Mouse (Mus musculus) regulatory T cell (primary cell): ENCODE measurements at regions not wholly inside any gene's neighbourhood (a gene's known extent, or its start where the extent isn't known, plus 50 kb on each side); places are given as distances from the start of the nearest gene placed in this dataset.
"Not testable (repeated sequence)": the region's sequence is repeated elsewhere in the genome, so short reads cannot be mapped to it uniquely, and the experiment has no call there.

Experiments used
- in situ Hi-C: fragments of 300-600 bp; cut with MboI, MseI; formaldehyde crosslinking; loops from one replicate; pipeline ENCODE4 v1.15.1; 2025; ENCODE audit warnings: high pct_unique_total_duplicates

DNA sequence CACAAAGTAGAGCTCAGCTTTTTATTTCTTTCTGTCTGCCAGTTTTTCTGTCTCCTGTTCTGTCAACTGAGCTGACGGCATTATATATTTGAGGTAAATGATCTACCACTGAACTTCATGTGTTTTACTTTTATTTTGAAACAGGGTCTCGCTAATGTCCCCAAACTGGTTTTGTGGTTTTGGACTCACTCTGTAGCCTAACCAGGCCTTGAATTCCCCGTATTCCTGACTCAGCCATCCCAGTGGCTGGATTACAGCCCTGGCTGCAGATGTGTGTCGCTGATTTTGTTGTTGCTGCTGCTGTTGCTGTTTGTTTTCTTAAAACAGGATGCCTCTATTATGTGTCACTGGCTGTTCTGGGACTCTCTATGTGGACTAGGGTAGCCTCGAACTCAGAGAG is 317.3 kb upstream of the Irx1 start:
- in situ Hi-C loops = loop anchor here (10.0 kb wide), 1 partner anchor 204 kb away; no protein-coding TSS in a partner anchor

DNA sequence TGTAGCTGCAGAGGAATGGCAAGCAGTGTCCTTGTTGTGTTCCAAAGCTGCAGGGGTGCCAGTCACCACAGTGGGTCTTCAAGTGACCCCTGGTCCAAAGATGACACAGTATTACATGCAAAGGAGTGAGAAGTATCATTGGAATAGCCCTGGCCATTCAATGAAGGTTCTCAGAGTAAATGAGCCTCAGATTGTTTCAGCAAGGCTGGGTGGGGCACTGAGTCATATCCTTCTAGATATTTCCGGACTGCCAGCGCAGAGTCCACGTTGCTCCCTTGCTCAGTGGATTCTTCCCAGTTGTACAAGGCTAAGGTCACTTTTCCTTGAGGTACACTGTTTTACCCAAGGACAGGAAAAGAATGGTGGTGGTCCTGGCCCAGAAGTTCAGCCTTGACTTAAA is 319.2 kb upstream of the Irx1 start:
- in situ Hi-C loops = loop anchor here (10.0 kb wide), 1 partner anchor 202 kb away; no protein-coding TSS in a partner anchor

DNA sequence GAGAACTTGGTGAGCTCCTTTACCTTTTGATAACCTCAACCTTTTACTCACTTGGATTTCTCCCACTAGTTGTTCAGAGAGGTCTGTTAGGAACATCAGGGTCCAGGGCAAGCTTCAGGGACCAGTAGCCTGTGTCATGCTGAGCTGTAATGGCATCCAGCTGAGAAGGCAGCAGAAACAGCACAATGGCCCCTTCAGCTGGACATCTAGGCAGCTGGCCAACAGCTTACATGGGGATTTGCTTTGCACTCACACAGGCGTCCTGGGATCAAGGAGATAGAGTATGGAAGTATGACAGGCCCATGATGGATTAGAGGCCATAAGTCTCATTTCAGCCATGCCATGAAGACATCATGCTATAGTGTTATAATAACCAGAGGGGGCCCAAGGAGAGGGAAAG is 320.2 kb upstream of the Irx1 start:
- in situ Hi-C loops = loop anchor here (10.0 kb wide), 1 partner anchor 201 kb away; no protein-coding TSS in a partner anchor

- in situ Hi-C loops = loop anchor here (10.0 kb wide), 1 partner anchor 198 kb away; no protein-coding TSS in a partner anchor
These were observed 322.8 kb upstream of the Irx1 start for GRCm38 (mm10) chr13:72286301-72286700.

GRCm38 (mm10) chr13:72288381-72289092 is 325.0 kb upstream of the Irx1 start:
- in situ Hi-C loops = loop anchor here (10.0 kb wide), 1 partner anchor 196 kb away; no protein-coding TSS in a partner anchor

GRCm38 (mm10) chr13:72289093-72289501 is 325.6 kb upstream of the Irx1 start:
- in situ Hi-C loops = loop anchor here (10.0 kb wide), 1 partner anchor 196 kb away; no protein-coding TSS in a partner anchor

GRCm38 (mm10) chr13:72292361-72292760 is 328.8 kb upstream of the Irx1 start:
- in situ Hi-C loops = no loop called here

- in situ Hi-C loops = no loop called here
These were observed 329.7 kb upstream of the Irx1 start for GRCm38 (mm10) chr13:72293059-72293694.

DNA sequence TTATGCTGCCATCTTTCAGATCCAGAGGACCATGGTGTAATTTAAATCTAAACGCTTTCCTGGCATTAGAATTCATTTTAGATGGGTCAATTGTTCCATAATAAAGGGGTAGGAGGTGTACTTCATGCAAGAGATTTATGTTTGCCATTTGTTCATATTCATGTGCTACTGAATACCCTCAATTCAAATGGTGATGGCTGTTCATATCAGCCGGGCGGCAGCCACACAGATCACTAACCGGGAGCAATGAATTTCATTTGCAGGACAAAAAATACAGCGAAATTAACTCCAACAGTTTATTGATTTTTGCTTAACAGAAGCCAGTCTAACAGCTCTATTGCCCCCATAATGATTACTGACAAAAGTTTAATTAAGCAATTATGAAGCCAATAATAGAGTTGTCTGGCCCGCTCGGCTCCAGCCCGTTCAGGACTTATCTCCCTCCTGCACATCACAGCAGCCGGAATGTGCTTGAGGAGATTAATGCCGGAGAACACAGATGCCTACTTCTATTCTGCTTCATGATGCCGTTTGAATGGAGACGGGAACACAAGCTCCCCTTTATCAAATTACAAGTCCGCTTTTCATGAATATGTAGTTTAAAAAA is 330.3 kb upstream of the Irx2 start:
- in situ Hi-C loops = no loop called here

DNA sequence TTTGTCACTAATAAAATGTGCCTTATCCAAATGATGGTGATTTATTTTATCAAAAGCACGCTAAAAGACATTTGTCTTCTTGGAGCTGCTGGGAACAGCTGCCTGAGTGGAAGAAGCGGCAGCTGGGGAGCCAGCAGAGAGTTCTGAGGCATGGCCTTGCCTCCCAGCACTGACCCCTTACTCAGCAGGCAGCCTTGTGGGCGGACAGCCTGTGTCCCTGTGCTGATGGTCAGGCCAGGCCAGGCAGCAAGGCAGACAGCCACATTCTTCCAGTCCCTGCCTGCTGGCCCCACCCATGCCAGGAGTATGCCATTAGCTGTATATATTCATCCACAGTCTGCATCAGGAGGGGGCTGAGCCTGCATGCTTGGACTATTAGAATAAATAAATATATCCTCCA is 329.0 kb upstream of the Irx2 start:
- in situ Hi-C loops = loop anchor here (10.0 kb wide), 1 partner anchor 845 kb away; no protein-coding TSS in a partner anchor

GRCm38 (mm10) chr13:72301114-72301513 is 327.5 kb upstream of the Irx2 start:
- in situ Hi-C loops = loop anchor here (10.0 kb wide), 1 partner anchor 846 kb away; no protein-coding TSS in a partner anchor

DNA sequence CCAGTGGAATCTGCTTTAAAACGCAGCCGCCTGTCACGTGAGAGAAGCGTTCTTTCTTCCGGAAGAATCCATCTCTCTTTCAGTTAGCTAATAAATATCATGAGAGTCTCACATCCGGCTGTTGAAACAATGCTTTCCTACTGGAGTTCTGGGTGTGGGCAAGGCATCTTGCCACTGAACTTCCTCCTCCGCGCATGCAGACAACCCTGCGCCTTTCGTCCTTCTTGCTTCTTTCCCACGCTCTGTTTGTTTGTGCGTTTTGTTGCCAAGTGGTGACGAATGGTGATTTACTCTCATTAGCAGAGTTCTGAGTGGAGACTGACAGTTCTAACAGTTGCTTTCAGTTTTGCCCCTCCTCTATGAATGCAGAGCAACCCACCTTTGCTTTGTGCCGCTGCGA is 326.8 kb upstream of the Irx2 start:
- in situ Hi-C loops = loop anchor here (10.0 kb wide), 1 partner anchor 847 kb away; no protein-coding TSS in a partner anchor

GRCm38 (mm10) chr13:72302436-72303125 is 326.0 kb upstream of the Irx2 start:
- in situ Hi-C loops = loop anchor here (10.0 kb wide), 1 partner anchor 848 kb away; no protein-coding TSS in a partner anchor

GRCm38 (mm10) chr13:72303126-72303760 is 325.4 kb upstream of the Irx2 start:
- in situ Hi-C loops = loop anchor here (10.0 kb wide), 1 partner anchor 848 kb away; no protein-coding TSS in a partner anchor

- in situ Hi-C loops = no loop called here
These were observed 304.5 kb upstream of the Irx2 start for GRCm38 (mm10) chr13:72324041-72324690.

DNA sequence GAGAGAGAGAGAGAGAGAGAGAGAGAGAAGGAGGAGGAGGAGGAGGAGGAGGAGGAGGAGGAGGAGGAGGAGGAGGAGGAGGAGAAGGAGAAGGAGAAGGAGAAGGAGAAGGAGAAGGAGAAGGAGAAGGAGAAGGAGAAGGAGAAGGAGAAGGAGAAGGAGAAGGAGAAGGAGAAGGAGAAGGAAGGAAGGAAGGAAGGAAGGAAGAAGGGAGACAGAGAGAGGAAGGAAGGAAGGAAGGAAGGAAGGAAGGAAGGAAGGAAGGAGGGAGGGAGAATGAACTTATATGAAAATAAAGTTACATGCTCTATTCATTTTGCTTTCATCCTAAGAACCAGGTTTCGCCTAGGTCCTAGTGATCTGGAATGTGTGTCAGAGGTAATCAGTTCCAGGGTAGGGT is 302.4 kb upstream of the Irx2 start:
- in situ Hi-C loops = not testable (repeated sequence)

- in situ Hi-C loops = no loop called here
These were observed 282.9 kb upstream of the Irx2 start for GRCm38 (mm10) chr13:72345647-72346133.

- in situ Hi-C loops = no loop called here
These were observed 282.2 kb upstream of the Irx2 start for GRCm38 (mm10) chr13:72346207-72346943.

- in situ Hi-C loops = no loop called here
These were observed 281.6 kb upstream of the Irx2 start for GRCm38 (mm10) chr13:72346944-72347586.
